Mouse (Mus musculus) spleen, adult 18-20 months (tissue): Measurements from ENCODE around the gene Hectd3.

ENCODE experiments used
- DNase-seq, 2 experiments: peaks; one replicate each; pipeline ENCODE4 v3.0.0; 2022; ENCODE audit warnings: mixed read lengths in 2 of 2

Gene Hectd3

GRCm38 (mm10) chr4:116995131-116995797 lies at the start of gene Hectd3:
Gene Hectd3 (plus strand): TSS chr4:116995317.
- DNase-seq, result peak; percentile 27 to 58

DNA sequence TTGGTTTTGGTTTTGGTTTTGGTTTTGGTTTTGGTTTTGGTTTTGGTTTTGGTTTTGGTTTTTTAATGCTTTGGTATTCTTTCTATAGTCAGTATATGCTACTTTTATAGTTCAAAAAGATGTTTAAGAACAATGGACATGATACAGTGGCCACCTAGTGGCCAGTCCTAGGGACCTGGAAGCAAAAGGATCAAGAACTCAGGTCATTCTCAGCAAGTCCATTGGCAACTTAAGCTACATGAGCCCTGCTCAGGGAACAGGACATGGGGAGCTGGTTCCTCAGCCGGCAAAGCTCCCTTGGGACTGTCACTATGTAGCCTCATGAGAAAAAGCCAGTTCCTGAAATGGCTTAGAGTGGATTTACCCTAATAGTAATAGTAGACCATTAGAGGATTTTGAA lies 43.5 kb upstream of the Hectd3 start:
- DNase-seq, result no peak

DNA sequence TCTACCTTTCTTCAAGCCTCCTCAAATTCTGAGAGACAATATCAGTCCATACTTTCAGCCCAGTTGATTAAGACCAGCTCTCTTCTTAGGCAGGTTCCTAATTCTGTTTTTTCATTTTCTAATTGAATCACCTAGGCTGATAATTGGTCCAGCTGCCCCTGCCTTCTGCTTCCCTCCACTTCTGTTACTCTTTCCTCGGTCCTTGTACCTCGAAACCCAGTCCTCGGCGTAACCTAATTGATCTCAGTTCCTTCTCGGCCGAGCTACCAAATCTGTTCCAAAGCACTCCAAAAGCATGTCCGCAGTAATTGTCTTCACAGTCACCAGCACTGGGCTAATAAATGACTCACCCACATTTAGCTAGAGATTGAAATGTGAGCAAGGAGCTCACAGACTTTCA lies 40.2 kb upstream of the Hectd3 start:
- no peak for DNase-seq

- no peak for DNase-seq
Measured at GRCm38 (mm10) chr4:116976503-116976902, 18.6 kb upstream of the Hectd3 start.

GRCm38 (mm10) chr4:116985681-116986080 lies 9.4 kb upstream of the Hectd3 start:
- DNase-seq, result no peak

- DNase-seq, result peak; percentile 18 to 38
Measured at GRCm38 (mm10) chr4:116986400-116987121, 8.6 kb upstream of the Hectd3 start.

- DNase-seq, result no peak
Measured at GRCm38 (mm10) chr4:116987122-116987456, 8.0 kb upstream of the Hectd3 start.

GRCm38 (mm10) chr4:116989731-116990130 lies 5.4 kb upstream of the Hectd3 start:
- DNase-seq, result no peak

DNA sequence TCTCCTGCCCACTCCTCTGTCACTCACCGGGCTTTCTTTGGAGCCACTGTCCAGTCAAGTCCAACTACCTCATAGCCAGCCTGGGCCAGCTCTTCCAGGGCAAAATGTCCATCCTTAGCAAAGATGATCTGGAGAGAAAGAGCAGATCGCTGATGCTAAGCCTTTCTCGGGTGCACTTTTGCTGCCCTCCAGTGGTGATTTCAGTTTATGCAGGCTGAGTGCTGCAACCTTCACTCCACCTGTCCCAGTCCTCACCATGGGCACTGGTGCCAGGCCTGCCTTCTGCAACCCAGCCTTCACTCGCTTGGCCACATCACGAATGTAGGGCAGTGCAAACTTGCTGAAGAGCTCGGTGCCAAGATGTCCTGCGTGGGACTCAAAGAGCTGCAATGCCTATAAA lies 3.8 kb upstream of the Hectd3 start:
- peak; percentile 59 to 82 for DNase-seq

GRCm38 (mm10) chr4:116993672-116994621 lies 1.2 kb upstream of the Hectd3 start, which contains the start of gene Urod:
Gene Urod (minus strand): TSS chr4:116994413.
- DNase-seq, result peak; percentile 93 to 94

- DNase-seq, result peak; percentile 34 to 50
Measured at GRCm38 (mm10) chr4:116995798-116996135, 650 bp downstream of the Hectd3 start.

GRCm38 (mm10) chr4:116999513-117000154 lies 4.5 kb downstream of the Hectd3 start:
- no peak for DNase-seq

DNA sequence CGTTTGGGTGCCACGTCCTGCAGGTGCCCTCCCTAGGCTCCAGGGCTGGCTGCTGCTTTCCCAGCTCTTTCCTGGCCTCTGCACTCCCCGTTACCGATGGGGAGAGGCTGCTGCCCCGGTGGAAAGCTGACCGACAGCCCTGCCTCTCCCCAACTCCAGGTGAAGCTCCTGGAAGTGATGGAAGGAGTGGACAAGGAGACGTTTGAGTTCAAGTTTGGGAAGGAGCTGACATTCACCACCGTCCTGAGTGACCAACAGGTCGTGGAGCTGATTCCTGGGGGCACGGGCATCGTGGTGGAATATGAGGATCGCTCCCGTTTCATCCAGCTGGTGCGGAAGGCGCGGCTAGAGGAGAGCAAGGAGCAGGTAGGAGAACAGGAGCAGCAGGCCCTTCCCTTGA lies 6.8 kb downstream of the Hectd3 start:
- DNase-seq, result no peak

DNA sequence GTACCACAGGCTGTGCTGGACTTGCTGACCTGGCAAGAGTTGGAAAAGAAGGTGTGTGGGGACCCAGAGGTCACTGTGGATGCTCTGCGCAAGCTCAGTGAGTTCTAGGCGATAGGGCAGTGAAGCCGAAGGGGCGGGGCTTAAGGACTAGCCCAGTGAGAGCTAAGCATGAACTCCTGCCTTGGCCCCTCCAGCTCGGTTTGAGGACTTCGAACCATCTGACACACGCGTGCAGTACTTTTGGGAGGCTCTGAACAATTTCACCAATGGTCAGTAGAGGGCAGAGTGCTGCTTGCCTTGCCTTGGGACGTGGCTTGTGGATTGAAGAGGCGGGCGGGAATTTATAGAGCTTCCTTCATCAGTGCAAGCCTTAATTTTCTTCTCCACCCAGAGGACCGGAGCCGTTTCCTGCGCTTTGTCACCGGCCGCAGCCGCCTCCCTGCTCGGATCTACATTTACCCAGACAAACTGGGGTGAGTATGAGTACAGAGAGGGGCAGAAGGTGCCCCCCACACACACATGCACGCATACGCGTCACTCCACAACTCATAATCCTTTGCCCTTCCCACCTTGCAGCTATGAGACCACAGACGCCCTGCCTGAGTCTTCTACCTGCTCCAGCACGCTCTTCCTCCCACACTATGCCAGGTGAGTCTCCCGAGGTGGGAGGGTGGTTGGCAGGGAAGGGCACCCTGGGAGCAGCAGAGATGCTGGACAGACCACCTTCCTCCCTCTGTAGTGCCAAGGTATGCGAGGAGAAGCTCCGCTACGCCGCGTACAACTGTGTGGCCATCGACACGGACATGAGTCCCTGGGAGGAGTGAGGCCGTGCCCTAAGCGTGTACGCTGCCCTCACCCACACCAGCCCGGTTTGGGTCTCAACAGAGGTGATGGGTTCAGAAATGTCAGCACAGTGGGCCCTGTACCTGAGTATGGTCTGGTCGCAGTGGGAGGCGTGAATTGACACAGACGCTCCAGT lies 7.7 kb downstream of the Hectd3 start:
- peak in 1 of 2 experiments; percentile 49 for DNase-seq

GRCm38 (mm10) chr4:117004649-117005048 lies 9.5 kb downstream of the Hectd3 start:
- DNase-seq, result peak in 1 of 2 experiments; percentile 36

DNA sequence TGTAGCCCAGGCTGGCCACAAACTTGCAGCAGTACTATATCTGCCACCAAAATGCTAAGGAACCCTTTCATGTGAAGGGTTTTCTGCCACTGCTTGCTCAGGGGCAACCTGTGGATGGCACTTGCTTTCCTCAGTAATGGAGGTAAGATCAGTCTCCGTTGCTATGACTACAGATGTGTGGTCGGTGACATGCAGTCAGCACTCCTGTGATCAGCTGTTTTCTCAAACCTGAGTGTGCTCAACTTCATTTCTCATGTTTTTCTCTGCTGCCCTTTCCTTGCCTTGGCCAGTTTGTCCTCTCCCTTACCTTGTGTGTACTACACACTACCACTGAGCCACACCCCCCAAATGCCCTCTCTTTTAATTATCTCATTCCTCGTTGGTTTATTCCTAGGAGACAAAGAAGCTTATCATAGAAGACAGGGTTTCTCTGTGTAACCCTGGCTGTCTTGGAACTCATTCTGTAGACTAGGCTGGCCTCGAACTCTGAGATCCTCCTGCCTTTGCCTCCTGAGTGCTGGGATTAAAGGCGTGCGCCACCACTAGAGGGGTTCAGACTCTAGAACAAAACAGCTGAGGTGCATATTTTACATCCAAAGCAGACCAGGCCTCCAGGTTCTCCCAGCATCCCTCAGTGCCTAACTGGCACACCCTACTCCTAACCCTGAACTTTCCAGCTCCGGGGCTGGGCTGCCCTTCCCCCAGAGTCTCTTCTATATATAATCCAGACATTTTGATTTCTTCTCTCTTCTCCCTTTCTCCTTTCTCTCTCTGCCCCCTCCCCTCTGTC lies 10.7 kb downstream of the Hectd3 start:
- no peak for DNase-seq

GRCm38 (mm10) chr4:117007058-117007457 lies 11.9 kb downstream of the Hectd3 start:
- DNase-seq, result no peak

- DNase-seq, result no peak
Measured at GRCm38 (mm10) chr4:117010231-117010630, 15.1 kb downstream of the Hectd3 start.

- no peak for DNase-seq
Measured at GRCm38 (mm10) chr4:117013596-117013995, 18.5 kb downstream of the Hectd3 start.

GRCm38 (mm10) chr4:117014901-117015415 lies 19.8 kb downstream of the Hectd3 start:
- DNase-seq, result no peak

GRCm38 (mm10) chr4:117017738-117018137 lies 22.6 kb downstream of the Hectd3 start:
- DNase-seq, result no peak
